Mouse (Mus musculus) E14TG2a.4 (cell line): Measurements from ENCODE around the gene Fbxl21.

Source experiments
- CTCF ChIP-seq: conservative IDR thresholded peaks from 2 replicates; pipeline ENCODE4 v1.5.1; 2014; ENCODE audit warnings: low read length
- NANOG ChIP-seq: IDR thresholded peaks from 2 replicates; pipeline ENCODE4 v1.6.1; 2014; ENCODE audit warnings: borderline replicate concordance, low read length, mixed read lengths

- no peak for TF ChIP-seq CTCF
- no peak for TF ChIP-seq NANOG
These were observed 22.7 kb downstream of the Fbxl21 start for GRCm38 (mm10) chr13:56544956-56545355.
